In the genomic region with DNA sequence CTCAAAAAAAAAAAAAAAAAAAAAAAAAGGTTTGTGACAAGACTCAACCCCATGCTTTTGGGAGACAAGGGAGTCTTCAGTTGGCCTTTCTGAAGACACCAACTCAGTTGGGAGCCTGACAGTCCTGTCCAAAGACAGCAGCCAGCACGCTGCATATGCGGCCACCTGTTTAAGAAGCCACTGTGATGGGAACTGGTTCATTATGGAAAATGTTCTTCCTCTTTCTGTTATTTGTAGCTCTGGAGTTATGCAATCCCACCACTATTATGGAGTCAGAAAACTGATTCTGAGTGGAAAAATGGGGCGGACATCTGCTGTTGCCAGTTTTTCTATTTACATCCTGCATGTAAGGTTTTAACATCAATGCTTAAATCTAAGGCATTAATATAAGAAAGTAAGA, we compare ENCODE assay signal across 24 mouse cellular contexts. TPM values are rescaled to one million over a fixed set of nuclear protein-coding genes. Genes with fewer than 3 reads are reported as not detected.
DNase-seq lines count a peak whose midpoint lies in the region; ATAC-seq lines count a peak whose summit lies in the region.
"Had no signal": no experiment of that assay in that cellular context is flagged by ENCODE, and none has a peak within 500 bp of the region (broad histone marks: within the 10 kb centered on the region; RNA-seq: fewer than 3 reads in every experiment).

No protein-coding gene starts in this region.

- H3K27me3 ChIP-seq in forebrain, embryonic 15.5 days, result no peaks in the 10 kb centered on the region
- H3K27me3 ChIP-seq: embryonic facial prominence, embryonic 12.5 days; forebrain, embryonic 12.5 days; heart, embryonic 12.5 days; hindbrain, embryonic 15.5 days had no signal

- no peak overlapping the region for H3K4me3 ChIP-seq in forebrain, embryonic 15.5 days
- H3K4me3 ChIP-seq: embryonic facial prominence, embryonic 12.5 days; forebrain, embryonic 12.5 days; heart, embryonic 12.5 days; hindbrain, embryonic 15.5 days had no signal

- no peaks in the 10 kb centered on the region for H3K36me3 ChIP-seq in forebrain, embryonic 15.5 days
- H3K36me3 ChIP-seq: embryonic facial prominence, embryonic 12.5 days; forebrain, embryonic 12.5 days; heart, embryonic 12.5 days; hindbrain, embryonic 15.5 days had no signal

- no peaks in the 10 kb centered on the region for H3K9me3 ChIP-seq in forebrain, embryonic 15.5 days
- H3K9me3 ChIP-seq: forebrain, embryonic 12.5 days had no signal

- H3K4me2 ChIP-seq in forebrain, embryonic 15.5 days (replicated peaks), result no peak overlapping the region
- H3K4me2 ChIP-seq: embryonic facial prominence, embryonic 12.5 days; forebrain, embryonic 12.5 days; heart, embryonic 12.5 days; hindbrain, embryonic 15.5 days had no signal

- DNase-seq in layer of hippocampus, adult 11-12 months (ENCODE audit: low spot score), result peak; percentile 12
- no peak for DNase-seq in layer of hippocampus, adult 9-10 months (ENCODE audit: low spot score)
- DNase-seq in right cerebral cortex, adult 2 months (ENCODE audit: low spot score in 2 of 2), result peak; percentile 9 to 26
- DNase-seq in right cerebral cortex, postnatal 10 days (ENCODE audit: low spot score in 2 of 2), result no peak
- no peak for DNase-seq in spleen, adult 12 weeks (ENCODE audit: low spot score)
- DNase-seq: adrenal gland, adult 2 months; adrenal gland, postnatal 36 days; cerebellum, adult 11 months; cerebellum, adult 8-10 months; cerebellum, postnatal 14 days; forebrain, postnatal 0 days; gastrocnemius, postnatal 14 days; heart, postnatal 36 days had no signal

- WGBS in forebrain, embryonic 15.5 days, result 96% methylated on average over 3 of the region's 3 CpGs

- H3K4me1 ChIP-seq in forebrain, embryonic 15.5 days, result no peaks in the 10 kb centered on the region
- H3K4me1 ChIP-seq: embryonic facial prominence, embryonic 12.5 days; forebrain, embryonic 12.5 days; hindbrain, embryonic 15.5 days had no signal

- no peak overlapping the region for H3K9ac ChIP-seq in forebrain, embryonic 15.5 days (replicated peaks)
- H3K9ac ChIP-seq: embryonic facial prominence, embryonic 12.5 days; forebrain, embryonic 12.5 days; forebrain, postnatal 0 days; heart, embryonic 12.5 days; hindbrain, embryonic 15.5 days had no signal

- no peak overlapping the region for H3K27ac ChIP-seq in forebrain, embryonic 15.5 days (replicated peaks)
- H3K27ac ChIP-seq: embryonic facial prominence, embryonic 12.5 days; forebrain, embryonic 12.5 days; hindbrain, embryonic 15.5 days had no signal

- ATAC-seq in granulocyte monocyte progenitor cell, adult 5-6 weeks (replicated peaks; ENCODE audit: poor library complexity, severe bottlenecking), result peak; percentile 87
- no peak for ATAC-seq in forebrain, embryonic 15.5 days (replicated peaks)
- ATAC-seq: forebrain, postnatal 0 days had no signal

RNA-seq across cellular contexts. Expression of a gene that starts 5.8 kb away (rescaled TPM):
- 26.0 and 66.7 TPM in 2 replicates for total RNA-seq in granulocyte monocyte progenitor cell, adult 5-6 weeks (2014; fragmentation: Nextera tagmentation)
- total RNA-seq in granulocyte monocyte progenitor cell, adult 5-6 weeks (2017), result 104 TPM in 2 replicates
- 5.4 TPM in 1 of 2 replicates, not detected in the other for polyA plus RNA-seq in forebrain, embryonic 15.5 days (2015; fragmentation: Nextera tagmentation; extraction: Ambion mirVana)

RNA-seq across cellular contexts. Expression of a gene that starts 13.8 kb away (rescaled TPM):
- total RNA-seq in granulocyte monocyte progenitor cell, adult 5-6 weeks (2014; fragmentation: Nextera tagmentation), result not detected in 2 replicates
- not detected in 2 replicates for total RNA-seq in granulocyte monocyte progenitor cell, adult 5-6 weeks (2017)
- polyA plus RNA-seq in forebrain, embryonic 15.5 days (2015; fragmentation: Nextera tagmentation; extraction: Ambion mirVana), result not detected in 2 replicates
- total RNA-seq: adrenal gland, adult 2 months; adrenal gland, postnatal 36 days; forebrain, postnatal 0 days; gastrocnemius, adult 18-20 months; heart, adult 8-10 months; heart, postnatal 36 days had no signal
- polyA plus RNA-seq: adrenal gland, adult 2 months; brain, embryonic 14.5 days; cortical plate, adult 2 months; embryonic facial prominence, embryonic 12.5 days; forebrain, embryonic 12.5 days; forebrain, postnatal 0 days; hindbrain, embryonic 15.5 days had no signal

RNA-seq across cellular contexts. Expression of a gene that starts 51.9 kb away (rescaled TPM):
- total RNA-seq in granulocyte monocyte progenitor cell, adult 5-6 weeks (2014; fragmentation: Nextera tagmentation), result 1.8 TPM in 1 of 2 replicates, not detected in the other
- not detected in 2 replicates for total RNA-seq in granulocyte monocyte progenitor cell, adult 5-6 weeks (2017)
- polyA plus RNA-seq in forebrain, embryonic 15.5 days (2015; fragmentation: Nextera tagmentation; extraction: Ambion mirVana), result 0.15 and 0.19 TPM in 2 replicates
- total RNA-seq: ES-E14; gastrocnemius, adult 18-20 months; heart, postnatal 36 days had no signal

Comparison
In these comparisons a context has a peak if more than half of its experiments do, and no peak if none do; other contexts are left out.
1. DNase-seq: peak in layer of hippocampus, adult 11-12 months (single experiment) and right cerebral cortex, adult 2 months (2 of 2); none in layer of hippocampus, adult 9-10 months (single experiment), right cerebral cortex, postnatal 10 days (0 of 2) and spleen, adult 12 weeks (single experiment).